Mouse (Mus musculus) embryonic fibroblast, embryonic 13.5 days (primary cell): Measurements from ENCODE around the gene Ddx6.

Experiments
- CTCF ChIP-seq: IDR thresholded peaks from 2 replicates; pipeline ENCODE4 v1.5.1; 2011; ENCODE audit warnings: mild to moderate bottlenecking, control low read depth, low read length, moderate library complexity, borderline replicate concordance; ENCODE audit not compliant: insufficient read depth
- POLR2A ChIP-seq: IDR thresholded peaks from 2 replicates; pipeline ENCODE4 v1.6.1; 2011; ENCODE audit warnings: low read depth, mild to moderate bottlenecking, control low read depth, low read length, moderate library complexity

- TF ChIP-seq CTCF: no peak
- no peak for TF ChIP-seq POLR2A
Observed at GRCm38 (mm10) chr9:44672291-44672865, 67.7 kb downstream of the Ddx6 start.
